14 mouse cellular contexts compared by ENCODE assay signal in genomic region chr10:122933053-122933838, GRCm38 (mm10).
DNase-seq lines count a peak whose midpoint lies in the region; ATAC-seq and TF ChIP-seq lines count a peak whose summit lies in the region.
"Had no signal": no experiment of that assay in that cellular context is flagged by ENCODE, and none has a peak within 500 bp of the region (broad histone marks: within the 10 kb centered on the region; RNA-seq: fewer than 3 reads in every experiment).

No protein-coding gene starts in this region.

- TF ChIP-seq CTCF in lung, adult 2 months (IDR thresholded peaks at IDR 0.05; ENCODE audit: insufficient read depth, low read length) = no peak
- no peak for TF ChIP-seq CTCF in hindbrain, postnatal 0 days (IDR thresholded peaks at IDR 0.05; ENCODE audit: low read depth)

- H3K9ac ChIP-seq in forebrain, embryonic 16.5 days (replicated peaks; ENCODE audit: low read depth, low read length) = no peak overlapping the region
- H3K9ac ChIP-seq in forebrain, embryonic 12.5 days = no peak overlapping the region
- no peak overlapping the region for H3K9ac ChIP-seq in hindbrain, postnatal 0 days (replicated peaks; ENCODE audit: low read length)
- H3K9ac ChIP-seq in neural tube, embryonic 14.5 days (replicated peaks; ENCODE audit: low read depth, low read length) = no peak overlapping the region
- H3K9ac ChIP-seq: embryonic facial prominence, embryonic 12.5 days had no signal

- no peak for TF ChIP-seq POLR2A in lung, adult 2 months (IDR thresholded peaks at IDR 0.05; ENCODE audit: borderline replicate concordance, extremely low read depth, low read depth, low read length)

- no peaks in the 10 kb centered on the region for H3K27me3 ChIP-seq in forebrain, embryonic 16.5 days (replicated peaks; ENCODE audit: control insufficient read depth, insufficient read depth, low read length)
- no peaks in the 10 kb centered on the region for H3K27me3 ChIP-seq in forebrain, embryonic 12.5 days
- H3K27me3 ChIP-seq in hindbrain, postnatal 0 days (ENCODE audit: insufficient read depth, low read length) = no peaks in the 10 kb centered on the region
- no peaks in the 10 kb centered on the region for H3K27me3 ChIP-seq in neural tube, embryonic 14.5 days (ENCODE audit: control insufficient read depth, insufficient read depth, low read length)
- H3K27me3 ChIP-seq: embryonic facial prominence, embryonic 12.5 days had no signal

- peak overlapping the region; percentile 14; the same call in 1 of the 2 replicates for H3K27ac ChIP-seq in forebrain, embryonic 16.5 days (ENCODE audit: low read length)
- no peak overlapping the region; the same call in 1 of the 2 replicates for H3K27ac ChIP-seq in forebrain, embryonic 12.5 days
- H3K27ac ChIP-seq in hindbrain, postnatal 0 days = peak overlapping the region; percentile 76
- H3K27ac ChIP-seq in neural tube, embryonic 14.5 days (ENCODE audit: low read depth, low read length) = peak overlapping the region; percentile 69
- H3K27ac ChIP-seq: embryonic facial prominence, embryonic 12.5 days; macrophage had no signal

- 82% methylated on average over 15 of the region's 15 CpGs for WGBS in forebrain, embryonic 16.5 days
- WGBS in forebrain, embryonic 12.5 days = 87% methylated on average over 15 of the region's 15 CpGs
- 57% methylated on average over 15 of the region's 15 CpGs for WGBS in lung, adult 2 months
- WGBS in hindbrain, postnatal 0 days = 77% methylated on average over 15 of the region's 15 CpGs
- WGBS in neural tube, embryonic 14.5 days = 86% methylated on average over 15 of the region's 15 CpGs

- no peak for ATAC-seq in forebrain, embryonic 16.5 days
- ATAC-seq in forebrain, embryonic 12.5 days (ENCODE audit: low FRiP score) = no peak
- ATAC-seq in hindbrain, postnatal 0 days = no peak
- no peak for ATAC-seq in neural tube, embryonic 14.5 days (ENCODE audit: low read depth)

- no peak overlapping the region for H3K4me2 ChIP-seq in forebrain, embryonic 16.5 days (ENCODE audit: low read length)
- no peak overlapping the region for H3K4me2 ChIP-seq in forebrain, embryonic 12.5 days
- H3K4me2 ChIP-seq in hindbrain, postnatal 0 days (ENCODE audit: low read depth, low read length) = no peak overlapping the region
- H3K4me2 ChIP-seq in neural tube, embryonic 14.5 days (ENCODE audit: low read depth, low read length) = no peak overlapping the region
- H3K4me2 ChIP-seq: embryonic facial prominence, embryonic 12.5 days had no signal

- no peaks in the 10 kb centered on the region for H3K36me3 ChIP-seq in forebrain, embryonic 16.5 days (ENCODE audit: control insufficient read depth, insufficient read depth)
- H3K36me3 ChIP-seq in forebrain, embryonic 12.5 days (replicated peaks) = no peaks in the 10 kb centered on the region
- no peaks in the 10 kb centered on the region for H3K36me3 ChIP-seq in hindbrain, postnatal 0 days (ENCODE audit: insufficient read depth, low read length)
- H3K36me3 ChIP-seq in neural tube, embryonic 14.5 days (ENCODE audit: control insufficient read depth, insufficient read depth, low read length) = no peaks in the 10 kb centered on the region; the same call in 1 of the 2 replicates
- H3K36me3 ChIP-seq: embryonic facial prominence, embryonic 12.5 days had no signal

- H3K4me3 ChIP-seq in forebrain, embryonic 16.5 days (replicated peaks; ENCODE audit: low read length) = no peak overlapping the region
- H3K4me3 ChIP-seq in forebrain, embryonic 12.5 days (replicated peaks) = no peak overlapping the region
- no peak overlapping the region for H3K4me3 ChIP-seq in lung, adult 2 months (replicated peaks; ENCODE audit: extremely low read depth, low read depth, low read length)
- no peak overlapping the region for H3K4me3 ChIP-seq in hindbrain, postnatal 0 days (ENCODE audit: low read length)
- no peak overlapping the region for H3K4me3 ChIP-seq in neural tube, embryonic 14.5 days (ENCODE audit: low read depth, low read length)
- H3K4me3 ChIP-seq: embryonic facial prominence, embryonic 12.5 days had no signal

- H3K4me1 ChIP-seq in forebrain, embryonic 16.5 days (replicated peaks; ENCODE audit: control insufficient read depth, insufficient read depth, low read length) = peaks cover 36% of the 10 kb centered on the region
- peaks cover 40% of the 10 kb centered on the region for H3K4me1 ChIP-seq in forebrain, embryonic 12.5 days
- peaks cover 7% of the 10 kb centered on the region for H3K4me1 ChIP-seq in lung, adult 2 months (ENCODE audit: control insufficient read depth, insufficient read depth, low read length)
- peaks cover 19% of the 10 kb centered on the region for H3K4me1 ChIP-seq in hindbrain, postnatal 0 days (ENCODE audit: insufficient read depth, low read length)
- H3K4me1 ChIP-seq in neural tube, embryonic 14.5 days (ENCODE audit: control insufficient read depth, insufficient read depth, low read length) = peaks cover 30% of the 10 kb centered on the region

- peak; percentile 27 for DNase-seq in lung, postnatal 10 days
- DNase-seq in lung, adult 2 months = no peak
- DNase-seq in hindbrain, postnatal 0 days (ENCODE audit: low spot score) = no peak
- DNase-seq in layer of hippocampus, adult 18-20 months (ENCODE audit: low spot score in 2 of 2) = no peak
- DNase-seq in left cerebral cortex, adult 9 months (ENCODE audit: low spot score in 2 of 2) = no peak
- DNase-seq: adrenal gland, postnatal 36 days; cerebellum, adult 18-20 months; gastrocnemius, postnatal 36 days; kidney, postnatal 14 days had no signal

- H3K9me3 ChIP-seq in forebrain, embryonic 16.5 days (ENCODE audit: control insufficient read depth, low read length) = no peaks in the 10 kb centered on the region
- H3K9me3 ChIP-seq in forebrain, embryonic 12.5 days = no peaks in the 10 kb centered on the region
- H3K9me3 ChIP-seq in hindbrain, postnatal 0 days (ENCODE audit: low read length) = no peaks in the 10 kb centered on the region
- no peaks in the 10 kb centered on the region for H3K9me3 ChIP-seq in neural tube, embryonic 14.5 days (ENCODE audit: control insufficient read depth, low read length)
- H3K9me3 ChIP-seq: embryonic facial prominence, embryonic 12.5 days had no signal
